Mouse (Mus musculus) heart, postnatal 25 days (tissue): Measurements from ENCODE around the gene Wfdc21. TPM values are rescaled to one million over a fixed set of nuclear protein-coding genes. Genes with fewer than 3 reads are reported as not detected.

Source experiments
- DNase-seq: peaks from one replicate; pipeline ENCODE4 v3.0.0; 2022; ENCODE audit warnings: low spot score
- intact Hi-C: fragments of 180-260 bp; cut with DNase I; formaldehyde crosslinking; loops from one replicate; pipeline ENCODE4 v1.15.1; 2025
- total RNA-seq, 2 experiments: library from RNA; stranded (reverse); gene quantifications; 2 replicates each; pipeline ENCODE4 v1.2.3; 2021

The Wfdc21 gene
- total RNA-seq, 2 experiments from 2014 or later = not detected

DNA sequence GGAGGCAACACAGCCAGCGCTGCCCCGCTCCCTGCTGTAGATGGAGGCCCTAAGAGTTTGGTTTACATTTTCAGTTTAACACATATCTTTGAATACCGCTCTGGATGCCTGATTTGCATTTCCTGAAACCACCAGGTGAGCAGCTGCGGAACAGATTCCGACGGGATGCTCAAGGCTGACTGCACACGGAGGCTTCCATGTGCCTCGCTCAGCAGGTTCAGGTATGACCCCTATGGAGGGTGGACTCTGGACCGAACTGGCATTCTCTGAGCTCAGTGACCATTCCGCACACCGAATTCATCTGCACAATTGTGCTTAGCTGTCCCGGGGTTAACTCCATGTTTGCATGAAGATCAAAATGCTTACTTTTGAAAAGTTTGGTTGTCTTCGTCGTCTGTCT, 46.5 kb downstream of the Wfdc21 start:
- intact Hi-C loops = no loop called here
- no peak for DNase-seq

GRCm38 (mm10) chr11:83796112-83796511, 49.4 kb downstream of the Wfdc21 start:
- no peak for DNase-seq
- intact Hi-C loops = no loop called here

DNA sequence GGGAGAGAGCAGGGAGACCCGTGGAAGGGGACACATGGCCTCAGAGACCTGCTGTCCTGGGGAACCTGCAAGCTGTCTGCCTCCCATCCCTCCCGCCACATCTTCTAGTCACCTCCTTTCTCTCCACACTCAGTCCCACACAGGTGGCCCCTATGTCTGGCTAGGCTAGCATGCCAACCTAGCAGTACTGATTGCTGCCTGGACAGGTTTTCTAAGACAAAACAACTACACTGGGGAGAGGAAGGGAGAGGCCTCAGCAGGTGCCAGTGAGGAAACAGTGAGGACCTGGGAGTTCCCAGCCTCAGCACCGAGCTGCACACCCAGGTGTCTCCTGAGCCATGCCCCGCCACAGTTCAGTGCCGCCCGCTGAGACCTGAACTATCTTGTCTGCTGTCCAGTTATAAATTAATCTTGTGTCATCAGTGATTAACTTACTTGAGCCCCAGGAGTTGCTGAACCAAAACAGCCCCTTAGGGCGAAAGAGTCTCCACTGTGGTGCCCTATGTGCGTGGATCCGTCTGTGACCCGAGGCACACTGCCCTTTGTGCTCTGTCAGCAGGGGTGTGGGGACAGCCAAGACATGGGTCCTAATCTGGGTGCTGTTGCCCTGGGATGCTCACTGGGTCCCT, 50.4 kb downstream of the Wfdc21 start:
- intact Hi-C loops = no loop called here

DNA sequence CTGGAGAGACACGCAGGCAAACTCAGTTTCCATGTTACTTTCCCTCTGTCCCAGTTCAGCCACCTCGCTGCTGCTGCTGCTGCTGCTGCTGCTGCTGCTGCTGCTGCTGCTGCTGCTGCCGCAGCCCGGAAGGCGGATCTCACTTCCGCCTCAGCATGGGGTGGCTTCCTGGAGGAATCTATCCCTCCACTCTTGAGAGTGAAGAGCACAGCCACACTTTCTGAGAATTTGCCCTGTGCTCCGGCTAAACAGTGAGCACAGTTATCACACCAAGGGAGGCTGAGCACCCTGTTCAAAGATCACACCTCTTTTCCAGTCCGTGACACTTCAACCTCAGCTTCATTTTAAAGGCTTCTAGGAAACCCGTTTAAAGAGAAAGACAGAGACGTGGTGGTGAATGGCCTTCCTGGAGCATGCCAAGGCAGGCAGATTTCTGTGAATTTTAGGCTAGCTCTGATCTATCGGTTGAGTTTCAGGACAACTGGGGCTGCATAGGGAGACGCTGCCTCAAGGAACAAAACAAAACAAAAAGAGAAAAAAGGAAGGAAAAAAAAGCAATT, 53.2 kb downstream of the Wfdc21 start:
- no peak for DNase-seq
- intact Hi-C loops = loop anchor here (5.0 kb wide), 1 partner anchor 137 kb away; no protein-coding TSS in a partner anchor

More for the DNA sequence above, 50.4 kb downstream of the Wfdc21 start:
- no peak for DNase-seq

DNA sequence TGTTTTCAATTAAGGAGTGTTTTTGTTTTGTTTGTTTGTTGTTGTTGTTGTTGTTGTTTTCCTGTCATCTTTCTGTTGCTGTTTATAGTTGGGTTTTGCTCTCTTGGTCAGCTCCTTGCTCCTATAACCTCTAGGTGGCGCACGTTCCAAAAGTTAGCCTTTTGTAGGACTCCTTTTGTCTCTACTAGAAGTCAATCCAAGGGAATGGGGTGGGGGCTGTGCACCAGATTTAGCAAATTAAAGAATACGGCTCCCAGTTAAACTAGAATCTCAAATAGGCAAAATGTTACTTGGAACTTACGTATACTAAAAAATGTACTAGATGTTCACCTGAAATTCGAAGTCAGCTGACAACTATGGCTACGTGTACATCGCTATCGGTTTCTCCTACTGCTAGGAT, 55.4 kb downstream of the Wfdc21 start:
- intact Hi-C loops = loop anchor here (5.0 kb wide), 1 partner anchor 135 kb away; no protein-coding TSS in a partner anchor
- no peak for DNase-seq

Other genes with a start within 250 kb of the Wfdc21 start
- gene Heatr9, start 224.8 kb upstream of the Wfdc21 start, total RNA-seq = not detected
- gene Ccl5, start 216.4 kb upstream of the Wfdc21 start, total RNA-seq = not detected
- gene Ccl9, start 168.3 kb upstream of the Wfdc21 start, total RNA-seq = 10 to 100 TPM in 1 of 2 experiments, 1 to 10 TPM in 1; 7.0 to 11.7 TPM
- 10 to 100 TPM in 1 of 2 experiments, 1 to 10 TPM in 1; 9.9 to 10.4 TPM for gene Ccl6, start 153.9 kb upstream of the Wfdc21 start, total RNA-seq
- not detected for gene Rpl9-ps1, start 101.3 kb upstream of the Wfdc21 start, total RNA-seq
- gene Ccl3, start 97.6 kb upstream of the Wfdc21 start, total RNA-seq = under 1 TPM in 1 of 2 experiments, not detected in 1; 0.36 TPM
- not detected for gene Ccl4, start 84.4 kb upstream of the Wfdc21 start, total RNA-seq
- 1 to 10 TPM; 2.0 to 2.5 TPM for gene Wfdc17, start 42.9 kb upstream of the Wfdc21 start, total RNA-seq
- gene Wfdc18, start 37.9 kb upstream of the Wfdc21 start, total RNA-seq = not detected
- gene Heatr6, start 6.8 kb downstream of the Wfdc21 start, total RNA-seq = 1 to 10 TPM; 5.3 to 5.9 TPM
- not detected for gene Hnf1b, start 103.1 kb downstream of the Wfdc21 start, total RNA-seq
- gene Ddx52, start 195.1 kb downstream of the Wfdc21 start, total RNA-seq = 10 to 100 TPM in 1 of 2 experiments, 1 to 10 TPM in 1; 9.5 to 10.1 TPM
- 10 to 100 TPM; 25.7 to 27.4 TPM for gene Synrg, start 217.5 kb downstream of the Wfdc21 start, total RNA-seq